Mouse (Mus musculus) adrenal gland, postnatal 10 days (tissue): ENCODE measurements around the gene Fosl1. TPM values are rescaled to one million over a fixed set of nuclear protein-coding genes. Genes with fewer than 3 reads are reported as not detected.
"Not testable (repeated sequence)": the region's sequence is repeated elsewhere in the genome, so short reads cannot be mapped to it uniquely, and the experiment has no call there.

Source experiments
- DNase-seq: peaks from one replicate; pipeline ENCODE4 v3.0.0; 2021; ENCODE audit warnings: mixed read lengths
- long read RNA-seq, 2 experiments: library from polyadenylated mRNA; stranded (forward); transcript quantifications; one replicate each; pipeline ENCODE4 v2.0.0; 2021
- total RNA-seq, 2 experiments: library from RNA; stranded (reverse); gene quantifications; 2 replicates each; pipeline ENCODE4 v1.2.3; 2021

Gene Fosl1
- under 1 TPM in 1 of 2 experiments, not detected in 1; 0.18 TPM for total RNA-seq
- long read RNA-seq, experiment 1, partial matches to known transcripts = 0 of 1 reads
- long read RNA-seq, experiment 1, other reads (novel, unspliced or antisense) = 0 of 1 reads
- long read RNA-seq, experiment 2, partial matches to known transcripts = 0 of 3 reads
- long read RNA-seq, experiment 2, other reads (novel, unspliced or antisense) = 3 of 3 reads

DNA sequence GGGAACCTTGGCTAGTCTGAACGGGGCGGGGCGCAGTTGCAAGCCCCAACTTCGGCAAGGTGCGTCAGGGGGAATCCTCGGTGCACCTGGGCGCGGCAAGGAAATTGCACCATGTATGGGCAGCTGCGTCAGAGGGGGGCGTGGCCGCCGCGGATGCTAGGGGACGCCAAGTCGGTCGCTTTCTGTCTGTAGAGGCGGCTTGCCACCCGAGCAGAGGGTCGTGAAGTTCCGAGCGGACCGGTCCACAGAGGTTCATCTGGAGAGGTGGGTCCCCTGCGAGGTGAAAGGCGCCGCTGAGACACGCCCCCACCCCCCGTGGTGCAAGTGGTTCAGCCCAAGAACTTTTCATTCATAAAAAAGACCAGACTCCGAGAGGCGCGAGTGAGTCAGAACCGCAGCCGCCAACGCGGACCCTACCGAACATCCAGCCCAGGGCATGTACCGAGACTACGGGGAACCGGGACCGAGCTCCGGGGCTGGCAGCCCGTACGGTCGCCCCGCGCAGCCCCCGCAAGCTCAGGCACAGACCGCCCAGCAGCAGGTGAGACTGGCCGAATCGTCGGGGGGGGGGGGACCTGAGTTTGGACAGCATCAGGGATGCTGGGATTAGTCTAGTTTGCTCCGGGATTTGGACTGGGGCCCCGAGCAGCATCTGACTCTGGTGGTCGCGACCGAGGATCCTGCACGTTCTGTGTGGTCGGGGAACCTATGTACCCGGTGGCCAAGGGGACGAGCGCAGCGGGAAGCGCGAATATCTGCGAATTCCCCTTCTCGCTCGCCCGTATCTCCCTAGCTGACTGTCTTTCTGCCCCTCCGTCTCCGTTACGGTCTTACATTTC is at the start of gene Fosl1:
Fosl1 (plus strand) TSS at position 33 of the 839 bp plus-strand sequence.
- DNase-seq = peak; percentile 82

DNA sequence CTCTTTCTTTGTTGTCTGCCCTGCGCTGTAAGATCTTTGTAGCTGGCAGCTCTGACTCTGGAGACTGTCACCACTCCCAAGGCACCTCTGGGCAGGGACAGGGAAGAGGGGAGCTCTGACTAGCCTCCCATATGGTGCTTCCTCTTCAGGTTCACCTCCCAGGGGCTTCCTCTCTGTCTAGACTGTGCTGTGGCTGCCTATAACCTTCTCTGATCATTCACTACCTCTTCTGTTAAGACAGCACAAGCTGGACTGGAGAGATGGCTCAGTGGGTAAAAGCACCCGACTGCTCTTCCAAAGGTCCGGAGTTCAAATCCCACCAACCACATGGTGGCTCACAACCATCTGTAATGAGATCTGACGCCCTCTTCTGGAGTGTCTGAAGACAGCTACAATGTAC is 46.3 kb upstream of the Fosl1 start:
- not testable (repeated sequence) for DNase-seq

DNA sequence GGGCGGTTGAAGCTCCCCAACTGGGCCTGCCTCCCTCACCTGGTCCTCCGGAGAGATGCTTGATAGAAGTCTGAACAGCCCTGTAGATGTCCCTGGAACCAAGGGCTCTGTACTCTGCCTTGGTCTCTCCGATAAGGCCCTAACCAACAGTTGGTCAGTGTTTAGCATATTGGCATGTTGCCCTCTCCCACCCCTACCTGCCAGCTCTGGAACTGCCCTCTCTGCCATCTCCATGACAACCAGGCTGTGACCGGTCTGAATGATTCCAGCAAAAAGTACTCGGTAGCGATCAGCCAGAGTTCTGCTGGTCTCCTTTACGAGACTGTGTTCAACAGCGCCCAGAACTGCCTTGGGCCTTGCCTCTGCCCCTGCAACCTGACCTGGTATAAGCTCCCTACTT is 45.1 kb upstream of the Fosl1 start, which contains the start of gene Tsga10ip:
Tsga10ip (minus strand) TSS at position 234 of the 400 bp plus-strand sequence.
- no peak for DNase-seq

DNA sequence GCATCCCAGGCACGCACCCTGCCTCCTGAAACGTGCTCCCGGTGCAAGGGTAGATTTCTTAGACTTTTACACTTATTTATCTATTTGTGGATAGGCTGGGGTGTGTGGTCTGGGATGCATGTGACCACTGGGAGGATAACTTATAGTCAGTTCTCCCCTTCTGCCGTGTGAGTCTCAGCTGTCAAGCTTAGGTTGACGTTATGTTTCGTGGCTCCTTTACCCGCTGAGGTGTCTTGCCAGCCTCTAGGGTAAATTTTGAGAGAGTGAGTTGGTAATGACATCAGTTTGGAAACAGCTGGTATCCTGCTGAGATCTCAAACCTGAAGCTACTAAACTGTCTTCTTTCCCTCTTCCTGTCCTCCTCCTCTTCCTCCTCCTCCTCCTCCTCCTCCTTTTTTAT is 41.4 kb upstream of the Fosl1 start:
- DNase-seq = no peak

DNA sequence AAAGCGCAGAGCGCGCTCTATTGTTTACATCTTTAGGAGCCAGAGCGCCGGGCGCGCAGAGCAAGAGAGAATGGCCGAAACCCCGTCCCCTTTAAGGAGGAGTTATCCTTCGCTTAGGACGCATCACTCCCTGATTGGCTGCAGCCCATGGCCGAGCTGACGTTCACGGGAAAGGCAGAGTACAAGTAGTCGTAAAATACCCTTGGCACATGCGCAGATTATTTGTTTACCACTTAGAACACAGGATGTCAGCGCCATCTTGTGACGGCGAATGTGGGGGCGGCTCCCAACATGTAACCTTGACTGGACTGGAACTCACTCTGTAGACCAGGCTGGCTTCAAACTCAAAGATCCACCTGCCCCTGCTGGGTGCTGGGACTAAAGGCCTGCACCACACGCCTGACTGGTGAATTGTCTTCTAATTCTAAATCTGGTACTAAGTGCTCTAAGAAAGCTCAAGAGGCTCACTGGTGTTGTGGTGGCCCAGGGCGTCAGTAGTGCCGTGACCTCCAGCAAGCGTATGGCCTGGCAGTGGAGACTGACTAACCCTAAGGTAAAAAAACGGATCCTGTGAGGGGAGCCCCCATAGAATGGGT is 40.7 kb upstream of the Fosl1 start:
- DNase-seq = peak; percentile 55

DNA sequence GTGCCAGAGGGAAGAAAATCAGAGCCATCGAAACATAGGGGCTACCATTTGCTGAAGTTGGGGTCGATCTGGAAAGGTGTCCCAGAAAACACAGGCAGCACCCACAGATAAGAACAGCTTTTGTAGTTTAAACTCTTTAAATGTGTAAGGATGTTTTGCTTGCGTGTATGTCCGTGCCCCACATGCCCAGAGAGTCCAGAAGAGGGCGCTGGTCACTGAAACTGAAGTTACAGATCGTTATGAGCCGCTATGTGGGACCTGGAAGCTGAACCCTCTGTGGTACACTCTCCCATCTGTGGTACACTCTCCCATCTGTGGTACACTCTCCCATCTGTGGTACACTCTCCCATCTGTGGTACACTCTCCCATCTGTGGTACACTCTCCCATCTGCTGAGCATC is 40.2 kb upstream of the Fosl1 start:
- DNase-seq = peak; percentile 73

DNA sequence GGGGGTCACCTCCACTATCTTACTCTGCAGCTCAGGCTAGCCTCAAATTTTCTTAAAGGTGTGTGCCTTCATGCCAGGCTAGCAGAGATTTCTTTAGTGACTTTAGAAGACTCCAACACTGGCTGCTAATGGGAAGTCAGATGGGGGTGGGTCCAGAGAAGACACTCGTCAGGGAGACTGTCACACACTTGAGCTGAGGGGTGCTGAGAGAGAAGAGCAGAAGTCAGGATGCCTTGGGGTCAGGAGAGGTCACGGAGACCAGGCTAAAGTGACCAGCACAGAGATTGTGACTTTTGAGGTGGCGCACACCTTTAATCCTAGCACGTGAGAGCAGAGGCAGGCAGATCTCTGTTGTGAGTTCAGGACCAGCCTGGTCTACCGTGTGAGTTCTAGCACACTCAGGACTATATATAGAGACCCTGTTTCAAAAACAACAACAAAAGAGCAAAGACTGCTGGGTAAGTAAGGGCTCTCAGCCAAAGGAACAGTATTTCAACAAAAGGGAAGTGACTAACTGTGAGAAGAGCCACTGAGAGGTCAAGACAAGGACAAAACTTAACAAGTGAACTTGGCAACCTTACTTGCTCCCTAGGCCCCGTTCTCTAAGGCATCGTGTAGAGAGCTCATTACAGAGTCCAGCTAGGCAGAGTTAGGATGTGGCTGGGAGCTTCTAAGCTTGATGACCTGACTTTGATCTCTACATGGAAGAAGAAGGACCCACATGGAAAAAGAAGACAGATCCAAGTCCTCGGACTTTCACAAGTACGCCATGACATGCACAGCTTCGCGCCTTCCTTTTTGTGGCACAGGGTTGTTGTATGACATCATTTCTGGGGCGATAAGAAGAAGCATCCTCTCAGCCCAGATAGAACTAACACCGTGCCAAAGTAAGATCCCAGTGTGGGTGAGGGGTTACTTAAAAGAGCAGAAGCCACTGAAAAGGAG is 39.0 kb upstream of the Fosl1 start:
- peak; percentile 60 for DNase-seq

DNA sequence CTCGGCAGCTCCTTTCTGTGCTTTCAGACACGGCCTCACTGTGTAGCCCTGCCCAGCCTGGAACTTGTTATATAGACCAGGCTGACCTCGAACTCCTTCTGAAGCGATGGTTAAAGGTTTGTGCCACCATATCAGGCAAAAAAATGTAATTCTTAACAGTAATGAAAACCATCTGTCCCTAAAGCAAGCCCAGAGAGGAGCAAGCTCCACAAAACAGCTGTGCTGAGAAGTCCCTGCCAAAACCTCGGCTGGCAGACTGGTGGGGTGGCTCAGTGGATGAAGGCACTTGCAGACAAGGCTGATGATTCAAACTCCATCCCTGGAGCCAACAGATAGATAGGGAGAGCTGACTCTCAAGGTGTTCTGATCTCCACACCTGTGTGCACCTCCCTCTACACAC is 38.3 kb upstream of the Fosl1 start:
- DNase-seq = no peak

DNA sequence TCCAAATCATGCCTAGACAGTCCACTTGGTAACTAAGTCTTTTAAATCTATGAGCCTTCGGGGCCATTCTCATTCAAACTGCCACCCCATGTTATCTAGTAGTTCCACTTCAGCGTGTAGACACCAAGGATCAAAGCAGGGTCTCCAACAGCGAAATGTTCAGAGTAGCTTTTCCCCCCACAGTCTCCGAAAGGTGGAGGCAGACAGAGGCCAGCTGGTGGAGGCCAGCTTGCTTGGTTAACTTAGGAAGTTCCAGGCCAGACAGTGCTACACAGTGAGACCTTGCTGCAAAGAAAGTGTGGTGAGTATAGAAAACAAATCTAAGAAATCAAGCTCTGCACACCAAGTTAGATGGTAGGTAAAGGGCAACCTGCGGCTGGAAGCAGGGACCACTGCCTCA is 36.7 kb upstream of the Fosl1 start:
- no peak for DNase-seq

DNA sequence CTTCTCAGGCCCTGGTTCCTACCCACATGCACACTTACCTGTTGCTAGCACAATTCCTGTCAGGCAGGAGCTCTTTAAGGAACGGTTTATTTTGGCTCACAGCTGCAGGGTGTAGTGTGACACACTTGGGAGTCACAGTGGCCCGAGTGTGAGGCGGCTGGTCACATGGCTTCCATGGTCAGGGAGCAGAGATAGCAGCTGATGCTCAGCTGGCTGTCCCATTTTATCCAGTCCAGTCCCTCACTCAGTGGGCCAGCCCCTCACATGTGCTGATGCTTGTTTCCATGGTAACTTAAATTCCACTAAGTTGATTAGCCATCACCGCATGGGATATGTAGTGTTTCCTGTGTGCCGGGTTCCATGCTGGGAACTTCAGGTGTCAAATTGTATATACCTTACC is 35.4 kb upstream of the Fosl1 start:
- no peak for DNase-seq

DNA sequence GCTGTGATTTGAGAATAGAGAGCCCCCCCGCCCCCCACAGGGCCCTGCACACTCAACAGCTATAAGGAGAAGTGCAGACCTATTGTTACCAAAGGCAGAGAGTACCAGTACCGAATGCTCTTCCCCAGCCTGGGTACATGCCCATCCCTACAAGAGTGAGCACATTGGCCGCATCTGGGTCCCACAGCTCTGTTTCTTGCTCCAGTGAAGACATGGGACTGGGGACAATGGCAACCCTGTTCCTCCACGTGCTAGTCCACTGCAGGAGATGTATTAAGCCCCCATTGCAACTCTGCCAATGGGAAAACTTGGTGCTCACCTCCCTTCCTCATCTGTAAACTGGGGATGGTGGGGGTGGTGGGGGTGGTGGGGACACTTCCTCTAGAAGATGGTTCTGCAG is 33.5 kb upstream of the Fosl1 start:
- DNase-seq = no peak

DNA sequence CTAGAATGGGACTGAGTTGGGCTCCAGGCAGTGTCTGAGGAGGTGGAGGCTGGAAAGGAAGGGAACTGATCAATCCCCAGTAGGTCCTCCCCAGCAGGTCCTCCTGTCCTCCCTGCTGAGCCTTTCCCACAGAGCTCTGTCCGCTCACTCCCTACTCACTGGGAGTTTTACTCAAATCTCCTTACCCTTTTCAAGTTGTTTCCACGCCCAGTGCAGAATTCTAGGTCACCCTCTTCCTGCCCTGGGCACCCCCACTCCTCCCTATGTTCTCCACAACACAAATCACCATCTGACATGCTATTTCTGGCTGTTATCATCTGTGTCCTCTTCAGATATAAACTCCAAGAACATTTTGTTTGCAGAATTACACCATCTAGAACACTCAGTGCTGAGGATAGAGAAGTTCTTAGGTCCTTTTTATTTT is 32.8 kb upstream of the Fosl1 start:
- DNase-seq = no peak

DNA sequence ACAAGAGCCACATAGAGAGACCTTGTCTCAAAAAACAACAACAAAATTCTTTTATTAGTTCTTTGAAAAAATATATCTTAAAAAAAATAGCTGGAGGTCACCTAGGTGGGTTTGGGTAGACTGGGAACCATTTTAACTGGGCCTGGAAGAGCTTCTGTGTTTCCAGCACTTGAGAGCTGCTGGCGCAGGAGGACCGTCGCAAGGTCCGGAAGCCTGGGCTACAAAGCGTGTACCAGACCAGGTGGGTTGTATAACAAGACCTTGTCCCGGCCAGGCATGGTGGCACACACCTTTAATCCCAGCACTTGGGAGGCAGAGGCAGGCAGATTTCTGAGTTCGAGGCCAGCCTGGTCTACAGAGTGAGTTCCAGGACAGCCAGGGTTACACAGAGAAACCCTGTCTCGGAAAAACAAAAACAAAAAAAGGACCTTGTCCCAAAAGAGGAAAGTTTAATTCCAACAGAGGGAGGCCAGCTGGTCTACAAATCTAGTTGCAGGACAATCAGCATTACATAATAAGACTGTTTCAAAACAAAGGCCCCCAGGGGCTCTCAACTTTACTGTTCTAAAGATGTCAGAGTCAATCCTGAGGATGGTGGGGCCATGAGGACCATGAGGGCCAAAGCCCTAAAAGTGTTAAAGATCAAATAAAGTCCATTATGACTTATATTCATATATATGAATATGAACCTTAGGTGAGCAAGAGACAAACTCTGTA is 28.4 kb upstream of the Fosl1 start:
- no peak for DNase-seq

DNA sequence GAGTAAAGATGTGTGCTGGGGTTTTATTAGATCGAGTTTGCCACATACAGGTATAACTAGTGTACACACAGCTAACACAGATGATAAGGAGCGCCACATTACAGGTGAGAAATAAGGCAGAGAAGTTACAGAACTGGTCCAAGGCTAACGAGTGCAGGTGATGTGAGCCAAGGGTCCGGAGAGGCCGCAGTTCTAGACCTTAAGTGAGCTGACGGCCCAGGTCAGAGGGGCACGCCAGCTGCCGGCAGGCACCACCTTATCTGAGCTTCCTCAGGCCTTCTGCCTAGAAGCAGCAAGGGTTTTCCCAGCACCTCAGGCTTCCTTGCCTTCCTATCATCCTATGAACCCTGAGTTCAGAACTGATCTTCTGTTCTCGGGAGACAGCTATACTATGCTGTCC is 27.7 kb upstream of the Fosl1 start:
- DNase-seq = no peak

DNA sequence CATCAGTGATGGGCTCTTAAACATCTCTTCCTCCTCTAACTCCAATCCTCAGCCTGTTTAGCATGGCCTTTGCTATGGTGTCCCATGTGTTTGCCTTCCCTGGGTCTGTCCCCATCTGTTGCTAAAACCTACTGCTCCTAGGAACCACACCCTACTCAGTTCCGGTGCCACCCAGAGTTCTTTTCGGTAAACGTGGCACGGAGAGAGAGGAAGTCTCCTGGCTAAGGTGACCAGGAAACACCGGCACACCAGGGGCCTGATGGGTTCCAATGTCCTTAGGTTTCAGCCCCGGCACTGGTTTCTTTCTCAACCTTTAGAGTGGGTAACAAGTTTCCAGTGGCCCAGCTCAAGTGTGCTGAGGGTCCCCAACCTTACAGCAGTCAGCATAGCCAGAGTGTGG is 26.8 kb upstream of the Fosl1 start:
- DNase-seq = no peak

DNA sequence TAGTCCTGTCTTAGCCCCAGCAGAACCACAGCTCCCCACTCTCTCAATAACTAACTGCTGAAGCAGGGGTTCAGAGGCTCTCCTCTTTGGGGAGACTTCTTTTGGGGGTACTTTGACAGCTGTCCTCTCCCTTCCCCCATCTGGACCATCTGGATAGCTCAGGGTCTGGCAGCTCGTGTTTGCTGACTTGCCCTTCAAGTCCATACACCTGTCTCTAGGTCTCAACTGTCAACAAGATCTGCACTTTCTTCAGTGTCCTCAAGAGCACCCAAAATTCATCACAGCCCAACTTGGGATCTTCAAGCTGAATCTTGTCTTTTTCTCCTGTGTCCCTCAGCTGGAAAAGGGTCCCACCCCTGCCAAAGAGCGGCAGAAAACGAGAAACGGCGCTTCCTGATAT is 25.6 kb upstream of the Fosl1 start:
- no peak for DNase-seq

DNA sequence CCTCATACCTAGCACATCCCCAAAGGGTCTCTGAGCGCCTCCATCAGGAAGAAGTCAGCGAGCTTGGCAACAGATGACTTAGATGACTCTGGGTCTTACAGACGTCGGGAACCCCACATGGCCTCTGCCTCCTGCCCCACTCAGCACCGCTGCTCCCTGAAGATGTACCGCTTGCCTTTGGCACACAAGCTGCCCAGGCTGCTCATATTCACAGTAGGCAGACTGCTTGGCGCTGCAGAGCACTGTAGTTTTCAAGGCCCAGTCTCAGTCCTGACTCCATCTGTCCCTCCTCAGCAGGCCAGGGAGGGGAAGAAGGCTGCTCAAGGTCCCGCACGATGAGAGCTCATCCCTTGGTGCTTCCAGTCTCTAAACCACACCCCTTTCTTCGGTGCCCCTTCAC is 25.1 kb upstream of the Fosl1 start:
- peak; percentile 23 for DNase-seq

DNA sequence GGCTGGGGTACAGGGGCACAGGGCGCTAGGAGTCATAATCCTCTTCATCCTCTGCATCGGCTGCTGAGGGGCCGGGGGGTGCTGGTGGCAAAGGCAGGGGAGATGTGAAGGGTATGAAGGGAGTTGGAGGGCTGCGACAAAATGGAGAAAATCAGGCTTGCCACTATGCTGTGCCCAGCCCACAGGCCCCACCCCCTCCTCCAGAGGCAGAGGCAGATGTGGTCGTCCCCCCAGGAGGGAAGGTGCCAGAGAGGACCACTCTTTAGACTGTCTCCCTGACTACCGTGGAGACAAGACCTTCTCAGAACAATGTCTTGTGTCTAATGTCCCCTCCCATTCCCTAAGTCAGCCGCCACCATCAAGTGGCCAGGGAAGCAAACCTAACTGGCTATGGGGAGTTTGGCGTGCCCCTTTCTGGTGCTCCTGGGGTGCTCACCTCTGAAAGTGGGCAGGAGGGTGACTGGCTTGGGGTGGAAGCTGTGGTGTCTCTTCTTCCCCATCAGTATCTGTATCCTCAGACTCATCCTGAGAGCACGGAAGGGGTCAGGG is 24.4 kb upstream of the Fosl1 start:
- DNase-seq = no peak

DNA sequence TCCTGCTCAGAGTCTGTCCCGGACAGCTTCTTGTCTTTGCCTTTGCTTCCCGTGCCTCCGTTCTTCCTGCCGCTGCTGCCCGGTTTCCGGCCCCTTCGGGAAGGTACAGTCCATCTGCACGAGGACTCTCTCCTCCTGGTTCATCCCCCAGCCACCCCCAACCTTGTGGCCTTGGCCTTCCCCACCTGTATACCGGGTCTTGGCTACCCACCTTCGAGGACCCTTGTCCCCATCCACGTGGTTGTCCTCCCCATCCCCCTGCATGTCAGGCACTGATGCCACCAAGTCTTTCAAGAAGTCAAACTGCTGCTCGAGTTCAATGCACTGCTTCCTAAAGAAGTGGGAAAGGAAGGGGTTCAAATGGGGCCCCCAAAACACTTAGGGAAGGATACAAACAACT is 23.8 kb upstream of the Fosl1 start:
- DNase-seq = no peak

DNA sequence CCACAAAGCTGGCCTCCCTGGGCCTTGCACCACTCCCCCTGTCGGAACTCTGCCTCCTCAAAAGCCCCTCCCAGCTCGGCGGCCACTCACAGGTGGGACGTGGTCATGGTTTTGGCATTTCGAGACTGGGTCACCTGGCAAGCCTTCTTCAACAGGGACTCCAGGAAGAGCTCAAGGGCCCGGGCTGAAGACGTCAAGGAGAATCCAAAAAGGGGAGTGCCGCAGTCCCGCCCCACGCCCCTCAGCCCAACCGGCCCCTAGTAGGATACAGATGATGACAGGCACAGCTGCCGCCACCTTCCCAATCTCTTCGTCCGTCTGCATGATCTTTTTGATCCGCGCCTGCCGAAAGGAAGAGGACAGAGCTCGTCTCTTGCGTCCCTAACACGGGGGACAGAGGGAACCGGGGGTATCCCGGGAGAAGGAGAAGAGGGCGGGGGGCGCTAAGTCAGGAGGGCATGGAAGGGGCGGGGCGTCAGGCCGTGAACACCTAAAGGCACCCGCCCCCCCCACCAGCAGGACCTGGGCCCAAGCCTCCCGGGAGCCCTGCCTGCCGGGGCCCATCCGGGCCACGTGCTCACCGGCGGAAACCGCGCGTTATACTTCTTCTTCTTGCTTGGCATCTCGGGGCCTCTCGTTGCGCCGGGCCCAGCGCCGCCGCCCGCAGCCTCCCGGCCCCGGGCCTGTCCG is 23.1 kb upstream of the Fosl1 start:
- peak; percentile 82 for DNase-seq
